In genomic region chr11:5629033-5629432, GRCm38 (mm10) we compare ENCODE assay signal across 7 mouse cellular contexts. TPM values are rescaled to one million over a fixed set of nuclear protein-coding genes. Genes with fewer than 3 reads are reported as not detected.
DNase-seq lines count a peak whose midpoint lies in the region; ATAC-seq lines count a peak whose summit lies in the region.

No protein-coding gene starts in this region.

- DNase-seq in Muller cell, postnatal 12 days (ENCODE audit: inconsistent ontology term) = peak; percentile 61
- peak; percentile 52 for DNase-seq in cerebellum, adult 9-11 months
- peak; percentile 51 for DNase-seq in gastrocnemius, postnatal 25 days
- DNase-seq in large intestine, adult 2 months (ENCODE audit: low read depth, low spot score) = peak; percentile 50
- peak; percentile 71 to 83 for DNase-seq in lung, postnatal 4 days
- peak; percentile 71 for DNase-seq in spleen, adult 12 weeks (ENCODE audit: low spot score)

- WGBS in large intestine, adult 2 months = 18% methylated on average over 15 of the region's 15 CpGs

- peak; percentile 64 for ATAC-seq in CD4-positive, CD25-positive, alpha-beta regulatory T cell, adult 4 months

RNA-seq across cellular contexts. Expression of gene Ankrd36, which starts 59.5 kb away (rescaled TPM):
- polyA plus RNA-seq in CD4-positive, CD25-positive, alpha-beta regulatory T cell, adult 4 months (2017; shearing (Covaris generic)) = not detected
- total RNA-seq in gastrocnemius, postnatal 25 days (2021) = not detected
- polyA plus RNA-seq in large intestine, adult 2 months (2012; rRNA removed) = not detected in 2 replicates

Comparison
In these comparisons a context has a peak if more than half of its experiments do, and no peak if none do; other contexts are left out.
1. Peak in every context shown above with its lines: DNase-seq and ATAC-seq.